Mouse (Mus musculus): Measurements from ENCODE around the gene Nop16. TPM values are rescaled to one million over a fixed set of nuclear protein-coding genes. Genes with fewer than 3 reads are reported as not detected.
A peak's percentile ranks its signal among the peaks of the same experiment; 100 is the strongest.

The Nop16 gene
- total RNA-seq, 2 experiments from 2014 or later, result 59.3 to 69.7 TPM

DNA sequence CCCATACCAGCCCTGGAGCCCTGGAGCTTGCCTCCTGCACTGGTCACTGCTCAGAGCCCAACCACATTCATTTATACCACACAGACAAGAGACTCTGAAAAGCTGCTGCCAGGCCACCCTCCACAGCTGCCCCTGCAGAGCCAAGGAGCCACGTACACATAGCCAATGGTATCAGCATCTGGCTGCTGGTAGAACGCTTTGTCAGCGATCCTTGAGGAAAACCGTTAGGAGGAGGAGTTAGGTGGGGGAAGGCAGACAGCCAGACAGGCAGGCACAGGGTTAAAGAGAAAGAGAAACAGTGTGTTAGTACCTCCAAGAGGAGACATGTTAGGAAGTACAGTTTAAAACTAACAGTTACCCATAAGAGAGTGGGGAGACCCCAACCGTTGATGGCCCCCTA, 7.0 kb upstream of the Nop16 start:
- ATAC-seq (replicated peaks; ENCODE audit: poor library complexity), result no peak

DNA sequence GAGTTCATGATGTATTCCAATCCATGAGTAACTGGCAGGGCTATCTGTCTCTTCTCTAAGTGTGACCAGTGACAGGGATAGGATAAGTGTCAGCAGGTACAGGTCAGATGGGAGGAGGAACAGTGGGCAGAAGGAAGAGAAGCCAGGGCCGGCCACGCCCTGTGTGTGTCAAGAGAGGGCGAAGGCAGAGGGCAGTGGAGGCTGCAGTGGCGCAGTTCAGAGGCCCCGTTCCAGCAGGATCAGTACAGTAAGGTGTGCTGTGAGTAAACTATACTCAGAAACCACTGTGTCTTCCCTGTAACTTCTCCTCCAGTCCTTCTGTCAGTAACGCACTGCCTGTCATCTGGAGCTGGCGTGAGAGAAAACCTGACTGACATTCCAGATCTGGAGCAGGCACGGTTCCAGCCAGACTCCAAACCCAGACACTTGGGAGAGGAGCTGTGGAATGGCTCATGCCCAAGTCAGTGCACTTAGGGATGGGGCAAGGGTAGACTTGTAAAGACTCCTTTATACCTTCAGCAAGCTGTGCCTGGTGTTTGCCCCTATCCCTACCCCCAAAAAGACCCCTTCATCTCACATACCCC, 6.3 kb upstream of the Nop16 start:
- ATAC-seq (replicated peaks; ENCODE audit: poor library complexity), result no peak

GRCm38 (mm10) chr13:54593617-54594016, 3.7 kb upstream of the Nop16 start:
- ATAC-seq (replicated peaks; ENCODE audit: poor library complexity), result no peak

- ATAC-seq (replicated peaks; ENCODE audit: poor library complexity), result no peak
These were observed 2.0 kb upstream of the Nop16 start for GRCm38 (mm10) chr13:54591776-54592356.

- peak; percentile 34 for ATAC-seq (replicated peaks; ENCODE audit: poor library complexity)
These were observed 385 bp downstream of the Nop16 start for GRCm38 (mm10) chr13:54589414-54589995.

- ATAC-seq (replicated peaks; ENCODE audit: poor library complexity), result no peak
These were observed 4.1 kb downstream of the Nop16 start for GRCm38 (mm10) chr13:54585831-54586230.

GRCm38 (mm10) chr13:54582860-54583259, 7.0 kb downstream of the Nop16 start:
- ATAC-seq (replicated peaks; ENCODE audit: poor library complexity), result no peak

DNA sequence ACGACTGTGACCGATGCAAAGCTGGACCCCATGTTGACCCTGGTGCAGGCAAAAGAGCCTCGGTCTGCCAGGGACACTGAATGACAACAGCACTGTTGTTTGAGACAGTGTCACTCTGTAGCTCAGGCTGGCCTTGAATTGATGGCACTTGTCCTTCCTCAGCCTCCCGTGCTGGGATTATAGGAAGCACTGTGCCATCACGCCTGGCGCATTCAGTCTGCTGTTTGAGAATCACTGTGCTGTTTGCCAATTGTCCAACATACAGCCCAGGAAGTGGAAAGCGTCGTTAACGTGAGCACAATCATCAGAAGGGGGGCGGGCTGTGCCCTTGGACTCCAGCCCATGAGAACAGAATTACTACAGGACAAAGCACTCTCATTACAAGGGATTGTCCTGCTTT, 7.8 kb downstream of the Nop16 start:
- ATAC-seq (replicated peaks; ENCODE audit: poor library complexity), result no peak

- ATAC-seq (replicated peaks; ENCODE audit: poor library complexity), result no peak
These were observed 8.5 kb downstream of the Nop16 start for GRCm38 (mm10) chr13:54581385-54581784.

DNA sequence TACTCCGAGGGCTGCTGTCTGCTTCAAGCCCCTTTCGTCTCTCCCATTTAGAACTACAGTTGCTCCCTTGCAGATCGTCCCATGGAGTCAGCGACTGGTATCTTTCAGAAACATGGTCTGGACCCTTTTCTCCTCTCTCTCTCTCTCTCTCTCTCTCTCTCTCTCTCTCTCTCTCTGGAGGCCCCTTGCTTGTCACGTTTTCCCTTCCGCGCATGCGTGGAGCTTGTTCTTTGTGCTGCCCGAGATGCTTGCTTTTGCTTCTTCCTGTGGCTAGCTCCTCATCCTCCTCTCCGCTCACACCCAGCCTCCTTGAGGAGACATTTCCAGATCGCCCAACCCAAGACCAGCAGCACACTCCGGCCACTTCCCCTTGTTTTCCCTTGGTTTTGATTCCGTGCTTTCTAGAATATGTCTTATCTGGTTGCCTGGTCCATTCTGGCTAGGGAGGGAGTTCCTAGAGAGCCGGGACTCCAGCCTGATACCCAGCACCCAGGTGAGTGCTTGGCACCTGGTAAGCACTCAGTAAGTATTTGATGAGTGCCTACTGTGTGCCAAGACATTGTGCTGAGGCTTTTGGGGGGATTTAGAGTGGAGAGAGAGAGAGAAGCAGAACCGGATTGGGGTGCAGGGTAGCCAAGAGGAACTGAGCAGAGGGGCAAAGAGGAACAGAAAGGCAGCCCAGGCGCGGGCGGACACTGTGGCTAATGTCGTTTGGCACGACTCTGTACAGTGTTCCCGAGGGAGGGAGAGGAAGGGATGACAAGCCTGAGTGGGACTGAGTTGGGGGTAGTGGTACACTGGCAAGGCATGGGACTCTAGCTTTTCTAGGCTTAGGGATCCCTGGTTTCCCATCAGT, 12.0 kb downstream of the Nop16 start:
- ATAC-seq (replicated peaks; ENCODE audit: poor library complexity), result peak; percentile 76

DNA sequence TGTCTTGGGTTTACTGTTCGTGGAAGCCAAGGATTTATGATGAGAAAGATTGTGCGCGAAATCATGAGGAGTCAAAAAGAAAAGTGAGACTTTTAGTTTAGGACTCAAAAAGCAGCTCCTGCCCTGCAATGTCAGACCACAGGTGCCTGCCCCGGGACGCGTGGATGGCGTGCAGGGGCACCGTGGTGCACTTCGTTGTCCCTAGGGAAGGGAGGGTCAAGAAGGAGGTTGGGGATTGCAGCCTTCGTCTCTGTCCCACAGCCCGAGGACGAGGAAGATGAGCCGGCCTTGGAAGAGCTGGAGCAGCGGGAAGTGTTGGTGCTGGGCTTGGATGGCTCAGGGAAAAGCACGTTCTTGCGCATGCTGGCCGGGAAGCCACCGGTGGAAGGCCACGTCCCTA, 14.4 kb downstream of the Nop16 start:
- no peak for ATAC-seq (replicated peaks; ENCODE audit: poor library complexity)

DNA sequence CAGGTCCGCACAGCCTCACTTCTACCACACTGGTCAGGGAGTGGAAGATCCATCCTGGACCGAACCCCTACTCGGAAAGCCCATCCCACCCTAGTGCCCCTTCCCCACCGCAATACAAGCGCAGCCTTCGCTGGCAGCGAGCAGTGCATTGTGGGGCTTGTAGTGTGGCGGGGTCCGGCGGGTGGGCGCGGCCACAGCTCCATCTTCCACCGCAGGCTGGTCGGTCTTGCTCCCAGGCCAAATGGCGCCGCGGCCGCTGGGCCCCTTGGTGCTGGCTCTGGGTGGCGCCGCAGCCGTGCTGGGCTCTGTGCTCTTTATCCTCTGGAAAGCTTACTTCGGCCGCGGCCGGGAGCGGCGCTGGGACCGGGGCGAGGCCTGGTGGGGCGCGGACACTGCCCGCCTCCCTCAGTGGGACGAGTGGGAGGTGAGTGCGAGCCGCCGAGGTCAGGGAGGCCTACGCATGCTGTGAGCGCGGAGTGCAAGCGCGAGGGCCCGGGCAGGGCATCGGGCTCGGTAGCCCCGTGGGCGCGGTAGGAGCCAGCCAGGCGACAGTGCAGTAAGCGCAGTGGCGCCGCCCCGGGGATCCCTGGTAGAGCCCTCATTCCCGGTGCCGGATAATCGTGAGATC, 14.9 kb downstream of the Nop16 start, which contains the start of gene Arl10:
Gene Arl10, plus strand, starts transcription at position 162 of the 628 bp plus-strand sequence.
- ATAC-seq (replicated peaks; ENCODE audit: poor library complexity), result peak; percentile 61

DNA sequence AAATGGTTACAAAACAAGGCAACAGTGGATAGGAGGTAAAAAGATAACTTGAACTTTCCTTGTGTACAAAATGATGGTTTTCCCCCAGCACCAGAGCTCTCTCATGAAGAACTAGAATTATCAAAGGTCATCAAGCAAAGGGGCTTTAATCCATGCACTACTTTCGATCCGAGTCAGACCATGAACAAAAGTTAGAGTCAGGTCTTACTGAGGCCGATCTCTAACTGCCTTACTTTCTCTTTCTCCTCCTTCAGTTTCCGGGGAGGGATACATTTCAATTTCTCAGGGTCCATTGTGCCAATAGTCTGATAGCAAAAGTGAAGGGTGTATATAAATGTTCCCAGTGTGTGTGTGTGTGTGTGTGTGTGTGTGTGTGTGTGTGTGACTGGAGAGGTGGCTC, 17.3 kb downstream of the Nop16 start:
- no peak for ATAC-seq (replicated peaks; ENCODE audit: poor library complexity)

GRCm38 (mm10) chr13:54571637-54572036, 18.3 kb downstream of the Nop16 start:
- no peak for ATAC-seq (replicated peaks; ENCODE audit: poor library complexity)

- no peak for ATAC-seq (replicated peaks; ENCODE audit: poor library complexity)
These were observed 19.2 kb downstream of the Nop16 start for GRCm38 (mm10) chr13:54570736-54571135.

GRCm38 (mm10) chr13:54569282-54569681, 20.6 kb downstream of the Nop16 start:
- ATAC-seq (replicated peaks; ENCODE audit: poor library complexity), result peak; percentile 32

- ATAC-seq (replicated peaks; ENCODE audit: poor library complexity), result peak; percentile 47
These were observed 21.5 kb downstream of the Nop16 start for GRCm38 (mm10) chr13:54568380-54568779.

DNA sequence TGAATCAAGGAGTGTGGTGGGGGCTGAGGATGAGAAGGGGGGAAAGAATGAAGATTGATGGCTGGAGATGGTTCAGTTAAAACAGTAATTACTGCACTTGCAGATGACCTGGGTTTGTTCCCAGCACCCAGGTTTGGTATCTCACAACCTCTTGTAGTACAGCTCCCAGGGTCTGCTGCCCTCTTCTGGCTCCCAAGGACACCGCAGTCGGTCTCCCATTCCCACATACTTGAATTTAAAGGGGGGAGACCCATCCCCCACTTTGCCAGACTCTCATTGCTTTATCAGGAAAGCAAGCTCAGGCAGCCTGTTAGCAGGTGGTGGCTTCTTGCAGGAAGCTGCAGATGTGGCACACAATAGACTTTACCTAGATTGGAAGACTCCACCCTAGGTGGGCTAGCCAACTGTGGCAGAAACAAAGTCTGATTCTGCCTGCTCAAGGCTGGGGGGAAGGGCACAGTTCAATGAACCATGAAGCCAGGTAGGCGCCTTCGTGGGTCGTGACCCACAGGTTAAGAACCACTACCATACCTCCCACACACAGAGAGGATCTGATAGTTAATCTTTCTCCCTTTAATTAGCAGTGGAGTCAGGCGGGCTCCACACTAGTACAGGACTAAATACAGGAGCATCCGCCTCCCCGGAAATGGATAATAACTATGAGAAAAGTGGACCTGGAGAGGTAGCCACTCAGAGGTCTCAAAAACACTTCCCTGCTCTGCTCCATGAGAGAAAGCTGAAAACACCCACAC, 24.1 kb downstream of the Nop16 start:
- ATAC-seq (replicated peaks; ENCODE audit: poor library complexity), result peak; percentile 61

- ATAC-seq (replicated peaks; ENCODE audit: poor library complexity), result peak; percentile 96
These were observed 24.7 kb downstream of the Nop16 start, which contains the start of gene 4833439L19Rik for GRCm38 (mm10) chr13:54565201-54565581. TSS of gene 4833439L19Rik (minus strand) at chr13:54565435.
